Mouse (Mus musculus): ENCODE measurements around the gene Pcsk4.

GRCm38 (mm10) chr10:80356737-80357136, 27.4 kb upstream of the Pcsk4 start:
- TF ChIP-seq CTCF (IDR thresholded peaks at IDR 0.05; ENCODE audit: insufficient read depth, low read depth, low read length) (no peak), POLR2A (IDR thresholded peaks at IDR 0.05; ENCODE audit: insufficient read depth, low read depth, low read length) (0 out of 2 replicates have a peak, but pooled peaks have one; percentile 1)
